Mouse (Mus musculus) lung, adult 10 weeks (tissue): ENCODE results near the gene Csnk2a2. TPM values are rescaled to one million over a fixed set of nuclear protein-coding genes. Genes with fewer than 3 reads are reported as not detected.

Source experiments
- polyA plus RNA-seq: library from polyadenylated mRNA; stranded (reverse); fragments of 350-450 nt; fragmentation: Illumina TruSeq; extraction: RNeasy Lipid Tissue Mini Kit (QIAGEN cat#74804); gene quantifications from one replicate; pipeline ENCODE4 v1.2.3, GENCODE M21; 2014; ENCODE audit warnings: low read depth, low replicate concordance; ENCODE audit not compliant: insufficient read depth

Csnk2a2 gene
- 19.6 TPM for polyA plus RNA-seq

GRCm38 (mm10) chr8:95490006-95490405, at the start of gene Csnk2a2:
Gene Csnk2a2, minus strand, starts transcription at chr8:95490039.

GRCm38 (mm10) chr8:95533584-95534387, 43.9 kb upstream of the Csnk2a2 start, which contains the start of gene Ccdc113:
Gene Ccdc113, plus strand, starts transcription at chr8:95534085.

GRCm38 (mm10) chr8:95434686-95435439, 55.0 kb downstream of the Csnk2a2 start, which contains the start of gene Cfap20:
Gene Cfap20, minus strand, starts transcription at chr8:95434869.

Other genes starting within 250 kb of the Csnk2a2 start
- 3.0 TPM for gene Cngb1, start 183.5 kb downstream of the Csnk2a2 start, polyA plus RNA-seq
- 4.0 TPM for gene Tepp, start 179.5 kb downstream of the Csnk2a2 start, polyA plus RNA-seq
- gene Zfp319, start 158.1 kb downstream of the Csnk2a2 start, polyA plus RNA-seq: 6.3 TPM
- 15.0 TPM for gene Usb1, start 157.8 kb downstream of the Csnk2a2 start, polyA plus RNA-seq
- 29.7 TPM for gene Mmp15, start 137.8 kb downstream of the Csnk2a2 start, polyA plus RNA-seq
- gene Cfap20, start 55.2 kb downstream of the Csnk2a2 start, polyA plus RNA-seq: 47.1 TPM
- gene Ccdc113, start 44.0 kb upstream of the Csnk2a2 start, polyA plus RNA-seq: 15.8 TPM
- not detected for gene Prss54, start 86.3 kb upstream of the Csnk2a2 start, polyA plus RNA-seq
- 2.0 TPM for gene Gins3, start 143.4 kb upstream of the Csnk2a2 start, polyA plus RNA-seq
- 4.2 TPM for gene Ndrg4, start 186.9 kb upstream of the Csnk2a2 start, polyA plus RNA-seq
- 9.6 TPM for gene Setd6, start 225.8 kb upstream of the Csnk2a2 start, polyA plus RNA-seq